ENCODE assay signal across 14 mouse cellular contexts in the genomic region with DNA sequence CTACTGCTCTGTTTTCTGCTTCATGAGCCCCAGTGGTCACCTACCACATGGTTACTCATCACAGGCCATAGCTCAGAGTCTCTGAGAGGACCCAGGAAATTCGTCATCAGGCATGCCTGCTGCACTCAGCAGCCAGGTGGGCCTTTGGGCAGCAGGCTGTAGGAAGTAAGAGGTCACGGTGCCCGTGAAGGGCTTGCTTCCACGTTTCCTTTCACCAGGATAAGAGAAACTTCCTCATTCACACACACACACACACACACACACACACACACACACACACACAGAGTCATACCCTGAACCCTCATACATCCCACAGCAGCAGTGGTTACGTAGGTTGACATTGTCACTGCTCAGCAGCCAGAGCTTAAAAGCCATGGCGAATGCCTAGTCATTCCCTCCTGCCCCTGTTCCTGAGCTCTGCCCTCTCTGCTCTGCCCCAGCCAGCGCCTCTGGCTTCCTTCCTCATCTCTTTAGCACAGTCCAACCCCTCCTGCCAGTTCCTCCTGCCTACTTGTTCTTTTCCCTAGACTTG. TPM values are rescaled to one million over a fixed set of nuclear protein-coding genes. Genes with fewer than 3 reads are reported as not detected.
DNase-seq lines count a peak whose midpoint lies in the region; ATAC-seq and TF ChIP-seq lines count a peak whose summit lies in the region.
"Had no signal": no experiment of that assay in that cellular context is flagged by ENCODE, and none has a peak within 500 bp of the region (broad histone marks: within the 10 kb centered on the region; RNA-seq: fewer than 3 reads in every experiment).

No protein-coding gene starts in this region.

- no peak overlapping the region for H3K4me2 ChIP-seq in lung, embryonic 16.5 days (ENCODE audit: low read depth, low read length)
- H3K4me2 ChIP-seq in liver, embryonic 13.5 days, result no peak overlapping the region
- H3K4me2 ChIP-seq: heart, embryonic 15.5 days; lung, embryonic 14.5 days; neural tube, embryonic 12.5 days had no signal

- H3K9ac ChIP-seq in lung, embryonic 16.5 days (ENCODE audit: low read length), result no peak overlapping the region
- no peak overlapping the region for H3K9ac ChIP-seq in liver, embryonic 13.5 days
- H3K9ac ChIP-seq: heart, embryonic 15.5 days; lung, embryonic 14.5 days; neural tube, embryonic 12.5 days had no signal

- peak; percentile 97 for DNase-seq in heart, adult 11 months
- DNase-seq in heart, postnatal 10 days, result no peak
- no peak for DNase-seq in lung, adult 2 months
- no peak for DNase-seq in liver, embryonic 13.5 days
- DNase-seq in spleen, postnatal 10 days (ENCODE audit: low spot score in 2 of 2), result no peak
- no peak for DNase-seq in MN1 (ENCODE audit: low spot score)
- DNase-seq: cerebellum, postnatal 10 days; lung, embryonic 14.5 days had no signal

- ATAC-seq in lung, embryonic 16.5 days (ENCODE audit: low read depth), result 0 out of 2 replicates have a peak, but pooled peaks have one; percentile 34
- peak; percentile 58 for ATAC-seq in liver, embryonic 13.5 days (ENCODE audit: low read depth)
- ATAC-seq: intestine, postnatal 0 days had no signal

- TF ChIP-seq POLR2A in lung, adult 2 months (IDR thresholded peaks at IDR 0.05; ENCODE audit: borderline replicate concordance, extremely low read depth, low read depth, low read length), result no peak
- no peak for TF ChIP-seq POLR2A in olfactory bulb, adult 2 months (IDR thresholded peaks at IDR 0.05; ENCODE audit: insufficient read depth, low read depth, low read length)

- no peaks in the 10 kb centered on the region for H3K9me3 ChIP-seq in lung, embryonic 16.5 days (ENCODE audit: control insufficient read depth, low read length)
- no peaks in the 10 kb centered on the region for H3K9me3 ChIP-seq in liver, embryonic 13.5 days (replicated peaks)
- H3K9me3 ChIP-seq: heart, embryonic 15.5 days; neural tube, embryonic 12.5 days had no signal

- peaks cover 7% of the 10 kb centered on the region for H3K4me1 ChIP-seq in lung, embryonic 16.5 days (replicated peaks; ENCODE audit: control insufficient read depth, insufficient read depth, low read length)
- H3K4me1 ChIP-seq in lung, adult 2 months (ENCODE audit: control insufficient read depth, insufficient read depth, low read length), result peaks cover 26% of the 10 kb centered on the region
- H3K4me1 ChIP-seq in liver, embryonic 13.5 days (replicated peaks), result no peaks in the 10 kb centered on the region
- peaks cover 38% of the 10 kb centered on the region for H3K4me1 ChIP-seq in olfactory bulb, adult 2 months (ENCODE audit: control insufficient read depth, insufficient read depth, low read length)
- H3K4me1 ChIP-seq: neural tube, embryonic 12.5 days had no signal

- no peak overlapping the region for H3K4me3 ChIP-seq in lung, embryonic 16.5 days (ENCODE audit: low read length)
- H3K4me3 ChIP-seq in lung, adult 2 months (replicated peaks; ENCODE audit: extremely low read depth, low read depth, low read length), result no peak overlapping the region
- H3K4me3 ChIP-seq in liver, embryonic 13.5 days (replicated peaks), result no peak overlapping the region
- no peak overlapping the region for H3K4me3 ChIP-seq in olfactory bulb, adult 2 months (ENCODE audit: insufficient read depth, low read depth, low read length)
- H3K4me3 ChIP-seq: erythroblast, embryonic 14.5 days; heart, embryonic 15.5 days; neural tube, embryonic 12.5 days had no signal

- H3K36me3 ChIP-seq in lung, embryonic 16.5 days (ENCODE audit: control insufficient read depth, insufficient read depth, low read length), result no peaks in the 10 kb centered on the region
- no peaks in the 10 kb centered on the region for H3K36me3 ChIP-seq in liver, embryonic 13.5 days
- H3K36me3 ChIP-seq: heart, embryonic 15.5 days; neural tube, embryonic 12.5 days had no signal

- intact Hi-C loops in heart, postnatal 10 days (cut with DNase I), result no loop called here

- H3K27me3 ChIP-seq in lung, embryonic 16.5 days (ENCODE audit: control insufficient read depth, insufficient read depth, low read depth, low read length), result no peaks in the 10 kb centered on the region
- no peaks in the 10 kb centered on the region for H3K27me3 ChIP-seq in liver, embryonic 13.5 days
- H3K27me3 ChIP-seq: heart, embryonic 15.5 days; neural tube, embryonic 12.5 days had no signal

- no peak overlapping the region for H3K27ac ChIP-seq in lung, embryonic 16.5 days (ENCODE audit: low read length)
- H3K27ac ChIP-seq in liver, embryonic 13.5 days, result no peak overlapping the region
- peak overlapping the region; percentile 7; the same call in 1 of the 2 replicates for H3K27ac ChIP-seq in olfactory bulb, adult 2 months (ENCODE audit: insufficient read depth, low read depth, low read length)
- H3K27ac ChIP-seq: heart, embryonic 15.5 days; neural tube, embryonic 12.5 days had no signal

- WGBS in lung, embryonic 16.5 days, result 52% methylated on average over 7 of the region's 7 CpGs
- 41% methylated on average over 7 of the region's 7 CpGs for WGBS in lung, adult 2 months
- 31% methylated on average over 7 of the region's 7 CpGs for WGBS in liver, embryonic 13.5 days (ENCODE audit: insufficient replicate concordance)
- WGBS in olfactory bulb, adult 2 months, result 45% methylated on average over 7 of the region's 7 CpGs

- no peak for TF ChIP-seq CTCF in lung, adult 2 months (IDR thresholded peaks at IDR 0.05; ENCODE audit: insufficient read depth, low read length)
- no peak for TF ChIP-seq CTCF in olfactory bulb, adult 2 months (IDR thresholded peaks at IDR 0.05; ENCODE audit: insufficient read depth, low read depth, low read length)

RNA-seq across cellular contexts. Expression of a gene that starts 17.6 kb away (rescaled TPM):
- total RNA-seq in heart, postnatal 10 days (2021), result 10 to 100 TPM; 16.2 to 17.4 TPM
- polyA plus RNA-seq in lung, embryonic 16.5 days (2015; fragmentation: Nextera tagmentation; extraction: Ambion mirVana), result 3.5 and 3.9 TPM in 2 replicates
- 39.4 and 42.2 TPM in 2 replicates for polyA plus RNA-seq in lung, adult 2 months (2012; rRNA removed)
- polyA plus RNA-seq in liver, embryonic 13.5 days (2015; fragmentation: Nextera tagmentation; extraction: Ambion mirVana), result 0.28 and 0.32 TPM in 2 replicates
- not detected in 2 replicates for polyA plus RNA-seq in olfactory bulb, adult 2 months (2012; ENCODE audit: insufficient read depth, insufficient read length, low replicate concordance, missing spikeins)
